Mouse (Mus musculus): ENCODE measurements around the gene N4bp1. TPM values are rescaled to one million over a fixed set of nuclear protein-coding genes. Genes with fewer than 3 reads are reported as not detected.

The N4bp1 gene
- polyA plus RNA-seq, 1 experiment from 2014 or later = 12.7 TPM

- no peaks in the 10 kb centered on the region for H3K9me3 ChIP-seq
- no peaks in the 10 kb centered on the region for H3K36me3 ChIP-seq (replicated peaks)
- H3K9ac ChIP-seq = no peak overlapping the region
- 61% methylated on average over 2 of the region's 2 CpGs for WGBS
- H3K4me2 ChIP-seq = no peak overlapping the region
- peaks cover 4% of the 10 kb centered on the region; the same call in 1 of the 2 replicates for H3K4me1 ChIP-seq
- no peak for ATAC-seq (ENCODE audit: low FRiP score)
- H3K27me3 ChIP-seq = no peaks in the 10 kb centered on the region
- H3K27ac ChIP-seq = no peak overlapping the region
- H3K4me3 ChIP-seq (replicated peaks) = no peak overlapping the region
These were observed 56.1 kb downstream of the N4bp1 start for GRCm38 (mm10) chr8:86828925-86829324.

GRCm38 (mm10) chr8:86827199-86827598, 57.9 kb downstream of the N4bp1 start:
- WGBS = 92% methylated on average over 5 of the region's 5 CpGs
- Histone ChIP-seq H3K27ac (no peak overlapping the region), H3K4me2 (no peak overlapping the region), H3K4me3 (replicated peaks) (no peak overlapping the region), H3K9me3 (no peaks in the 10 kb centered on the region), H3K4me1 (peaks cover 4% of the 10 kb centered on the region; the same call in 1 of the 2 replicates), H3K9ac (no peak overlapping the region), H3K27me3 (no peaks in the 10 kb centered on the region), H3K36me3 (replicated peaks) (no peaks in the 10 kb centered on the region)
- no peak for ATAC-seq (ENCODE audit: low FRiP score)

GRCm38 (mm10) chr8:86826538-86826937, 58.5 kb downstream of the N4bp1 start:
- peaks cover 4% of the 10 kb centered on the region; the same call in 1 of the 2 replicates for H3K4me1 ChIP-seq
- no peak overlapping the region for H3K27ac ChIP-seq
- no peaks in the 10 kb centered on the region for H3K36me3 ChIP-seq (replicated peaks)
- H3K4me2 ChIP-seq = no peak overlapping the region
- no peaks in the 10 kb centered on the region for H3K9me3 ChIP-seq
- H3K27me3 ChIP-seq = no peaks in the 10 kb centered on the region
- H3K9ac ChIP-seq = no peak overlapping the region
- ATAC-seq (ENCODE audit: low FRiP score) = no peak
- H3K4me3 ChIP-seq (replicated peaks) = no peak overlapping the region

- no peak for ATAC-seq (ENCODE audit: low FRiP score)
- Histone ChIP-seq H3K36me3 (replicated peaks) (no peaks in the 10 kb centered on the region), H3K4me3 (replicated peaks) (no peak overlapping the region), H3K9me3 (no peaks in the 10 kb centered on the region), H3K27ac (no peak overlapping the region), H3K4me1 (peaks cover 4% of the 10 kb centered on the region; the same call in 1 of the 2 replicates), H3K9ac (no peak overlapping the region), H3K4me2 (no peak overlapping the region), H3K27me3 (no peaks in the 10 kb centered on the region)
- WGBS = 85% methylated on average over 9 of the region's 9 CpGs
These were observed 59.2 kb downstream of the N4bp1 start for GRCm38 (mm10) chr8:86825674-86826448.

- H3K27ac ChIP-seq = no peak overlapping the region
- WGBS = 14% methylated on average over 4 of the region's 4 CpGs
- no peak for ATAC-seq (ENCODE audit: low FRiP score)
- no peak overlapping the region for H3K9ac ChIP-seq
- H3K36me3 ChIP-seq (replicated peaks) = no peaks in the 10 kb centered on the region
- no peak overlapping the region for H3K4me3 ChIP-seq (replicated peaks)
- H3K9me3 ChIP-seq = no peaks in the 10 kb centered on the region
- H3K4me2 ChIP-seq = no peak overlapping the region
- H3K4me1 ChIP-seq = peaks cover 4% of the 10 kb centered on the region; the same call in 1 of the 2 replicates
- no peaks in the 10 kb centered on the region for H3K27me3 ChIP-seq
These were observed 60.3 kb downstream of the N4bp1 start for GRCm38 (mm10) chr8:86824735-86825134.

- no peaks in the 10 kb centered on the region for H3K36me3 ChIP-seq (replicated peaks)
- H3K4me2 ChIP-seq = no peak overlapping the region
- WGBS = 7% methylated on average over 3 of the region's 3 CpGs
- H3K27ac ChIP-seq = no peak overlapping the region
- peaks cover 4% of the 10 kb centered on the region; the same call in 1 of the 2 replicates for H3K4me1 ChIP-seq
- H3K9me3 ChIP-seq = no peaks in the 10 kb centered on the region
- H3K27me3 ChIP-seq = no peaks in the 10 kb centered on the region
- no peak for ATAC-seq (ENCODE audit: low FRiP score)
- H3K4me3 ChIP-seq (replicated peaks) = no peak overlapping the region
- no peak overlapping the region for H3K9ac ChIP-seq
These were observed 64.3 kb downstream of the N4bp1 start for GRCm38 (mm10) chr8:86820756-86821201.

- WGBS = 83% methylated on average over 2 of the region's 2 CpGs
- no peaks in the 10 kb centered on the region for H3K27me3 ChIP-seq
- H3K9ac ChIP-seq = no peak overlapping the region
These were observed 64.8 kb downstream of the N4bp1 start for GRCm38 (mm10) chr8:86820186-86820755.

GRCm38 (mm10) chr8:86819426-86819825, 65.6 kb downstream of the N4bp1 start:
- Histone ChIP-seq H3K4me3 (replicated peaks) (no peak overlapping the region), H3K27me3 (no peaks in the 10 kb centered on the region), H3K9ac (no peak overlapping the region), H3K4me1 (no peaks in the 10 kb centered on the region), H3K27ac (no peak overlapping the region), H3K4me2 (no peak overlapping the region), H3K9me3 (no peaks in the 10 kb centered on the region), H3K36me3 (replicated peaks) (no peaks in the 10 kb centered on the region)
- ATAC-seq (ENCODE audit: low FRiP score) = no peak
- 64% methylated on average over 6 of the region's 6 CpGs for WGBS

More at GRCm38 (mm10) chr8:86820186-86820755, 64.8 kb downstream of the N4bp1 start:
- Histone ChIP-seq H3K36me3 (replicated peaks) (no peaks in the 10 kb centered on the region), H3K27ac (no peak overlapping the region), H3K4me3 (replicated peaks) (no peak overlapping the region), H3K4me1 (peaks cover 3% of the 10 kb centered on the region; the same call in 1 of the 2 replicates), H3K9me3 (no peaks in the 10 kb centered on the region), H3K4me2 (no peak overlapping the region)
- ATAC-seq (ENCODE audit: low FRiP score) = no peak

- no peak overlapping the region for H3K9ac ChIP-seq
- ATAC-seq (ENCODE audit: low FRiP score) = no peak
- no peaks in the 10 kb centered on the region for H3K36me3 ChIP-seq (replicated peaks)
- H3K4me1 ChIP-seq = no peaks in the 10 kb centered on the region
- no peak overlapping the region for H3K27ac ChIP-seq
- H3K27me3 ChIP-seq = no peaks in the 10 kb centered on the region
- H3K4me2 ChIP-seq = no peak overlapping the region
- WGBS = 86% methylated on average over 15 of the region's 15 CpGs
- no peaks in the 10 kb centered on the region for H3K9me3 ChIP-seq
- no peak overlapping the region for H3K4me3 ChIP-seq (replicated peaks)
These were observed 75.8 kb downstream of the N4bp1 start for GRCm38 (mm10) chr8:86808990-86809960.

- Histone ChIP-seq H3K36me3 (replicated peaks) (no peaks in the 10 kb centered on the region), H3K4me2 (no peak overlapping the region), H3K27ac (no peak overlapping the region), H3K4me1 (no peaks in the 10 kb centered on the region), H3K4me3 (replicated peaks) (no peak overlapping the region), H3K9ac (no peak overlapping the region), H3K9me3 (no peaks in the 10 kb centered on the region), H3K27me3 (no peaks in the 10 kb centered on the region)
- WGBS = 82% methylated on average over 5 of the region's 5 CpGs
- ATAC-seq (ENCODE audit: low FRiP score) = no peak
These were observed 76.8 kb downstream of the N4bp1 start for GRCm38 (mm10) chr8:86808239-86808638.

- no peak overlapping the region for H3K27ac ChIP-seq
- no peaks in the 10 kb centered on the region for H3K9me3 ChIP-seq
- WGBS = 70% methylated on average over 6 of the region's 6 CpGs
- no peak overlapping the region for H3K4me3 ChIP-seq (replicated peaks)
- ATAC-seq (ENCODE audit: low FRiP score) = no peak
- H3K9ac ChIP-seq = no peak overlapping the region
- H3K4me1 ChIP-seq = no peaks in the 10 kb centered on the region
- no peak overlapping the region for H3K4me2 ChIP-seq
- H3K36me3 ChIP-seq (replicated peaks) = no peaks in the 10 kb centered on the region
- no peaks in the 10 kb centered on the region for H3K27me3 ChIP-seq
These were observed 83.1 kb downstream of the N4bp1 start for GRCm38 (mm10) chr8:86801988-86802387.

- H3K4me3 ChIP-seq (replicated peaks) = no peak overlapping the region
- no peak overlapping the region for H3K9ac ChIP-seq
- no peak overlapping the region for H3K4me2 ChIP-seq
- H3K4me1 ChIP-seq = no peaks in the 10 kb centered on the region
- H3K9me3 ChIP-seq = no peaks in the 10 kb centered on the region
- no peak for ATAC-seq (ENCODE audit: low FRiP score)
- no peaks in the 10 kb centered on the region for H3K27me3 ChIP-seq
- WGBS = 74% methylated on average over 4 of the region's 4 CpGs
- no peak overlapping the region for H3K27ac ChIP-seq
- H3K36me3 ChIP-seq (replicated peaks) = no peaks in the 10 kb centered on the region
These were observed 84.1 kb downstream of the N4bp1 start for GRCm38 (mm10) chr8:86800966-86801365.

Measured in forebrain, embryonic 12.5 days (tissue).